Mouse (Mus musculus): ENCODE data around the gene Acads. TPM values are rescaled to one million over a fixed set of nuclear protein-coding genes. Genes with fewer than 3 reads are reported as not detected.
"Not testable (repeated sequence)": the region's sequence is repeated elsewhere in the genome, so short reads cannot be mapped to it uniquely, and the experiment has no call there.

Gene Acads
- polyA plus RNA-seq, 1 experiment from 2014 or later, result 54.2 TPM

DNA sequence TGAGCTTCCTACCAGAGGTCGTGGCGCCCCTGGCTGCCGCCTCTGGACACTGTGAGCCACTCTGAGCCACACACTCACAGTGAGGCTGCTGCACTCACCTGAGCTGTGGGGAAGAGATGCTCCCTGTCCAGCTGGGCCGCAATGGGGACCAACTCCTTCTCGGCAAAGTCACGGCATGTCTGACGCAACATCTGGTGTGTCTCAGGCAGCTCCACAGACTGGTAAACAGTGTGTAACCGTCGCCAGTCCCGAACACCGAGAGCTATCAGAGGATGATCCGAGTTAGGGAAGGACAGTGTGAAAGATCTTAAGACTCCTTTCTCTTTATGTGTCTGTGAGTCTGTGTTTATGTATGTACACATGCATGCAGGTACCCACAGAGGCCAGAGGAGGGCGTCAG lies 1.7 kb downstream of the Acads start:
- Histone ChIP-seq H3K9me3 (replicated peaks; ENCODE audit: control insufficient read depth, low read length) (no peaks in the 10 kb centered on the region), H3K4me1 (ENCODE audit: control insufficient read depth, low read depth, low read length) (peaks cover 15% of the 10 kb centered on the region), H3K27ac (ENCODE audit: low read length) (no peak overlapping the region), H3K4me2 (ENCODE audit: low read depth, low read length) (no peak overlapping the region), H3K9ac (ENCODE audit: low read depth, low read length) (no peak overlapping the region), H3K36me3 (ENCODE audit: control insufficient read depth, insufficient read depth) (no peaks in the 10 kb centered on the region), H3K4me3 (ENCODE audit: low read depth, low read length) (no peak overlapping the region), H3K27me3 (ENCODE audit: control insufficient read depth, insufficient read depth, low read depth, low read length) (no peaks in the 10 kb centered on the region)
- WGBS (ENCODE audit: insufficient replicate concordance), result 82% methylated on average over 13 of the region's 13 CpGs
- ATAC-seq (ENCODE audit: low read depth), result no peak

- Histone ChIP-seq H3K9me3 (replicated peaks; ENCODE audit: control insufficient read depth, low read length) (no peaks in the 10 kb centered on the region), H3K4me2 (ENCODE audit: low read depth, low read length) (no peak overlapping the region), H3K27ac (ENCODE audit: low read length) (no peak overlapping the region), H3K4me1 (ENCODE audit: control insufficient read depth, low read depth, low read length) (peaks cover 15% of the 10 kb centered on the region), H3K36me3 (ENCODE audit: control insufficient read depth, insufficient read depth) (no peaks in the 10 kb centered on the region), H3K9ac (ENCODE audit: low read depth, low read length) (no peak overlapping the region), H3K27me3 (ENCODE audit: control insufficient read depth, insufficient read depth, low read depth, low read length) (no peaks in the 10 kb centered on the region), H3K4me3 (ENCODE audit: low read depth, low read length) (no peak overlapping the region)
- 60% methylated on average over 3 of the region's 3 CpGs for WGBS (ENCODE audit: insufficient replicate concordance)
- no peak for ATAC-seq (ENCODE audit: low read depth)
Observed at GRCm38 (mm10) chr5:115116426-115116825, 2.7 kb downstream of the Acads start.

DNA sequence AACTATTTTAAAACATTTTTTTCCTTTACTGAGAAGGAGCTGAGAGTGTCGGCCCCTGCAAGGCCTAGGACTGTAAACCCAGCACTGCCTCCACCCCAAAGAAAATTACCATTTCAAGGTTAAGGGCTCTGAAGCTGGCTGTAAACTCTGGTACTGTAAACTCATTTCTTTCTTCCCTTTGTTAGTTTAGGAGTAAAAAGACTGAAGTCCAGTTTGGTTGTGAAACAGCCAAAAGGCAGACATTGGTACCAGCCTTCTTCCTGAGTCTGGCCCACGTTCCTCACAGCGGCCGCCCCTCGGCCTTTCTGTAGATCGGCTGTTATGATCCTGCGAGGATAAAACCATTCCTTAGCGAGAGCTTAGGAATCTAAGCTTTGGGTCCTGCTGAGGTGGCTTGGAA lies 4.6 kb downstream of the Acads start:
- no peak overlapping the region for H3K27ac ChIP-seq (ENCODE audit: low read length)
- no peak for ATAC-seq (ENCODE audit: low read depth)

DNA sequence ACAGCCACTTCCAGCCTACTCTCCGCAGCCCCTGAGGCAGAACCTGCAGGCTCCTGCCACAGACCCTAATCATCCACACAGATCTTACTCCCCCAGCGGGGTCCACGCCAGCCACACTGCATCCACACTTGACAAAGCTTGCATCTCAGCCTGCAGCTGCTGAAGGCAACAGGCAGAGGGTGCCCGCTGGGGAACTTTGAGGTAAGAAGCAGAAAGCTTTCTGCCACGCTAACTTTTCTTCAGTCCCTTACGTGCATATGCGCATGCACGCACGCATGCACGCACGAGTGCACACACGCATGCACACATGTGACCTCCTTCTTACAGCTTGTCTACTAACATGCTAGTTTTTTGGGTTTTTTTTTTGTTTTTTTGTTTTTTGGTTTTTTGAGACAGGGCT lies 5.9 kb downstream of the Acads start:
- no peak overlapping the region for H3K4me2 ChIP-seq (ENCODE audit: low read depth, low read length)
- H3K36me3 ChIP-seq (ENCODE audit: control insufficient read depth, insufficient read depth), result no peaks in the 10 kb centered on the region
- no peak overlapping the region for H3K9ac ChIP-seq (ENCODE audit: low read depth, low read length)
- H3K4me3 ChIP-seq (ENCODE audit: low read depth, low read length), result no peak overlapping the region
- H3K27me3 ChIP-seq (ENCODE audit: control insufficient read depth, insufficient read depth, low read depth, low read length), result no peaks in the 10 kb centered on the region
- 83% methylated on average over 12 of the region's 12 CpGs for WGBS (ENCODE audit: insufficient replicate concordance)
- no peak for ATAC-seq (ENCODE audit: low read depth)
- no peaks in the 10 kb centered on the region for H3K9me3 ChIP-seq (replicated peaks; ENCODE audit: control insufficient read depth, low read length)
- H3K4me1 ChIP-seq (ENCODE audit: control insufficient read depth, low read depth, low read length), result peaks cover under 1% of the 10 kb centered on the region; the same call in 1 of the 2 replicates
- no peak overlapping the region for H3K27ac ChIP-seq (ENCODE audit: low read length)

More for the DNA sequence above, 4.6 kb downstream of the Acads start:
- no peaks in the 10 kb centered on the region for H3K27me3 ChIP-seq (ENCODE audit: control insufficient read depth, insufficient read depth, low read depth, low read length)
- no peak overlapping the region for H3K4me3 ChIP-seq (ENCODE audit: low read depth, low read length)
- 78% methylated on average over 8 of the region's 8 CpGs for whole genome bisulfite sequencing (ENCODE audit: insufficient replicate concordance)
- H3K9me3 ChIP-seq (replicated peaks; ENCODE audit: control insufficient read depth, low read length), result no peaks in the 10 kb centered on the region
- no peak overlapping the region for H3K4me2 ChIP-seq (ENCODE audit: low read depth, low read length)
- H3K9ac ChIP-seq (ENCODE audit: low read depth, low read length), result no peak overlapping the region
- H3K4me1 ChIP-seq (ENCODE audit: control insufficient read depth, low read depth, low read length), result peaks cover 13% of the 10 kb centered on the region
- no peaks in the 10 kb centered on the region for H3K36me3 ChIP-seq (ENCODE audit: control insufficient read depth, insufficient read depth)

DNA sequence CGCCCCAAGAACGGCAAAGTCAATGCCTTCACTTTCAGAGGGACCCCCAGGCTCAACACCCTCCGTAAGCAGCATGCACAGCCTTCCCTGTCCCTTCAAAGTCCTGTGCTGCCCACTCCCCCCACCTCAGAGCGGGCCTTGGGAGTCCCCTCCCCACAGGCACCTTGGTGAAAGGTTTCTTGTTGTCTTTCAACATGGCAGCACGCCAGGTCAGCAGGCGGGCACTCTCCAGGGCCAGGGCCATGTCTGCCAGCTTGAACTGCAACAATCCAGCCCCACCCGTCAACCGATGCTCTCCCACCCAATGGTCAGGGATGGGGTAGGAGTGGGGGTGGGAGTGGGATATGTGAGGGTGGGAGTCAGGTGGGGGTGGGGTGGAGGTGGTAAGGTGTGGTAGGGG lies 8.0 kb downstream of the Acads start:
- Histone ChIP-seq H3K27ac (ENCODE audit: low read length) (no peak overlapping the region), H3K9ac (ENCODE audit: low read depth, low read length) (no peak overlapping the region), H3K9me3 (replicated peaks; ENCODE audit: control insufficient read depth, low read length) (no peaks in the 10 kb centered on the region), H3K4me1 (ENCODE audit: control insufficient read depth, low read depth, low read length) (no peaks in the 10 kb centered on the region), H3K27me3 (ENCODE audit: control insufficient read depth, insufficient read depth, low read depth, low read length) (no peaks in the 10 kb centered on the region), H3K4me2 (ENCODE audit: low read depth, low read length) (no peak overlapping the region), H3K36me3 (ENCODE audit: control insufficient read depth, insufficient read depth) (no peaks in the 10 kb centered on the region; the same call in 1 of the 2 replicates), H3K4me3 (ENCODE audit: low read depth, low read length) (no peak overlapping the region)
- ATAC-seq (ENCODE audit: low read depth), result no peak
- 81% methylated on average over 8 of the region's 8 CpGs for WGBS (ENCODE audit: insufficient replicate concordance)

DNA sequence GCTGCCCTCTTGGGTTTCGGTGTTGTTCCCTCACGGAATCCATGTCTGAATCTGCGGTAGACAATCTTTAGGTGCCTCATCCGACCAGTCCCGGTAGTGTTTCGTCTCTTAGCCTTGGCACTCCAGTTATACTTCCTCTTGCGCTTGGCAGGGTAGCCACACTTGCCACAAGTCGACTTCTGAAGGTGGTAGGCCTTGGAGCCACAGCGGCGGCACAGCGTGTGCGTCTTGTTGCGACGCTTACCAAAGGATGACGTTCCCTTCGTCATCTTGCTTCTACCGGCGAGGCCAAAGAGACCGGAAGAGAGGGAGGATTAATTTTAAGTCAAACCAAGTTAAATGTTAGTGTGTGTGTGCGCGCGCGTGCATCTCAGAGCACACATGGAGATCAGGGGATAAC lies 15.9 kb downstream of the Acads start:
- not testable (repeated sequence) for H3K9me3 ChIP-seq (replicated peaks; ENCODE audit: control insufficient read depth, low read length); ATAC-seq (ENCODE audit: low read depth); H3K27me3 ChIP-seq (ENCODE audit: control insufficient read depth, insufficient read depth, low read depth, low read length); H3K4me1 ChIP-seq (ENCODE audit: control insufficient read depth, low read depth, low read length); H3K36me3 ChIP-seq (ENCODE audit: control insufficient read depth, insufficient read depth); H3K4me2 ChIP-seq (ENCODE audit: low read depth, low read length); H3K27ac ChIP-seq (ENCODE audit: low read length); H3K9ac ChIP-seq (ENCODE audit: low read depth, low read length); H3K4me3 ChIP-seq (ENCODE audit: low read depth, low read length)
- 87% methylated on average over 23 of the region's 23 CpGs for WGBS (ENCODE audit: insufficient replicate concordance)

DNA sequence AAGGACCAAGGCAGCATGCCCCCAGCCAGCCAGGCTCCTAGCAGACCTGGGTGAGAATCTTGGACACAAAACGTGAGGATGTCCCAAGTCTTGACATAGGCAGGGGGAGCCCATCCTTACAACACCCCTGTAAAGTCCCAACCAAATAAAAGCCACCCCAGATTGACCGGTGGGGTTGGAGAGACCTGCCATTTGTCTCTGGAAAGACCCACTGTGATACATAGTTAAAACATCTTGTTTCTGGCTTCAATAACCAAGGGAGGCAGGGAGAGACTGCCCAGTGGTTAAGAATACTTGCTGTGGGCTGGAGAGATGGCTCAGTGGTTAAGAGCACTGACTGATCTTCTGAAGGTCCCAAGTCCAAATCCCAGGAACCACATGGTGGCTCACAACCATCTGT lies 16.9 kb downstream of the Acads start:
- Histone ChIP-seq H3K4me3 (ENCODE audit: low read depth, low read length) (no peak overlapping the region), H3K9me3 (replicated peaks; ENCODE audit: control insufficient read depth, low read length) (no peaks in the 10 kb centered on the region), H3K9ac (ENCODE audit: low read depth, low read length) (no peak overlapping the region), H3K4me1 (ENCODE audit: control insufficient read depth, low read depth, low read length) (no peaks in the 10 kb centered on the region), H3K27me3 (ENCODE audit: control insufficient read depth, insufficient read depth, low read depth, low read length) (no peaks in the 10 kb centered on the region), H3K4me2 (ENCODE audit: low read depth, low read length) (no peak overlapping the region), H3K27ac (ENCODE audit: low read length) (no peak overlapping the region), H3K36me3 (ENCODE audit: control insufficient read depth, insufficient read depth) (peaks cover 20% of the 10 kb centered on the region)
- 80% methylated on average over 2 of the region's 2 CpGs for WGBS (ENCODE audit: insufficient replicate concordance)
- ATAC-seq (ENCODE audit: low read depth), result no peak

DNA sequence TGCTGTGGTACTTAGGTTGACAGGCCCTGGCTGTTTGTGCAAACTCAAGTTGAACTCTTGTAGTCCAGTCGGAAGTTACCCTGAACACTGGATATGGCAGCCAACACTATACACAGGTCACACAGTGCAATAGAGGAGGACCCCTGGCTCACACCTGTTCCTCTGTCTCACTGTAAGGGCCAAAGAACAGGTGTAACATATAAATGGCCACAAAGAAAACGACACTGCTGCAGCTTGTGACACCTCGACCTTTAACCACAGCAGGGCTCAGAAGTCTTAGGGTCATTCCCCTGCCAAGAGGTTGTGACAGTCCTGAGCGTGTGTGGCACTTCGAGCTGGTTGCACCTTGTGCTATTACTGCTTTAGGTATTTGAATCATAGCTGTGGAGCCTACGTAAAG lies 18.7 kb downstream of the Acads start:
- H3K4me2 ChIP-seq (ENCODE audit: low read depth, low read length), result no peak overlapping the region
- H3K36me3 ChIP-seq (ENCODE audit: control insufficient read depth, insufficient read depth), result peaks cover 35% of the 10 kb centered on the region
- peak; percentile 39 for ATAC-seq (ENCODE audit: low read depth)
- H3K27me3 ChIP-seq (ENCODE audit: control insufficient read depth, insufficient read depth, low read depth, low read length), result no peaks in the 10 kb centered on the region
- H3K9ac ChIP-seq (ENCODE audit: low read depth, low read length), result no peak overlapping the region
- no peak overlapping the region for H3K27ac ChIP-seq (ENCODE audit: low read length)
- H3K9me3 ChIP-seq (replicated peaks; ENCODE audit: control insufficient read depth, low read length), result no peaks in the 10 kb centered on the region
- H3K4me3 ChIP-seq (ENCODE audit: low read depth, low read length), result no peak overlapping the region
- WGBS (ENCODE audit: insufficient replicate concordance), result 67% methylated on average over 6 of the region's 6 CpGs
- no peaks in the 10 kb centered on the region for H3K4me1 ChIP-seq (ENCODE audit: control insufficient read depth, low read depth, low read length)

DNA sequence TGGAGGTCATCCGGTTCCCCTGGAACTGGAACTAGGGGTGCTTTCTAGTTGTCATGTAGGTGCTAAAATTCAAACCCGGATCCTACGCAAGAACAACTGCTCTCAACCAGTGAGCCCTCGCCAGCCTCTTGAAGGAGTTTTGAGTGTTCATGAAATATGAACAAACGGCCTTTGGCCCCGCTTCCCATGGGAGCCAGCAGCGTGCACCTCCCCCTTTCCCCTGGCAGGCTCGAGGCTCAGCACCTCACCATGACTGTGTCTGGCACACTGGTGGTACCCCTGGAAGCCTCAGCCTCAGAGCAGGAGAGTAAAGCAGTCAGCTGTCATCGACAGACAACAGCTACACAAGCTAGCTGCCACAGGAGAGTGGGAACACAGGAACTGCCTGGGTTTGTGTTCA lies 19.2 kb downstream of the Acads start:
- Histone ChIP-seq H3K27ac (ENCODE audit: low read length) (no peak overlapping the region), H3K9me3 (replicated peaks; ENCODE audit: control insufficient read depth, low read length) (no peaks in the 10 kb centered on the region), H3K9ac (ENCODE audit: low read depth, low read length) (no peak overlapping the region), H3K36me3 (ENCODE audit: control insufficient read depth, insufficient read depth) (peaks cover 40% of the 10 kb centered on the region), H3K4me3 (ENCODE audit: low read depth, low read length) (no peak overlapping the region), H3K4me2 (ENCODE audit: low read depth, low read length) (no peak overlapping the region), H3K27me3 (ENCODE audit: control insufficient read depth, insufficient read depth, low read depth, low read length) (no peaks in the 10 kb centered on the region), H3K4me1 (ENCODE audit: control insufficient read depth, low read depth, low read length) (no peaks in the 10 kb centered on the region)
- ATAC-seq (ENCODE audit: low read depth), result no peak
- 76% methylated on average over 9 of the region's 9 CpGs for WGBS (ENCODE audit: insufficient replicate concordance)
